Mouse (Mus musculus) fat pad, adult 2 months (tissue): ENCODE measurements around the gene Gm3317.
"Not testable (repeated sequence)": the region's sequence is repeated elsewhere in the genome, so short reads cannot be mapped to it uniquely, and the experiment has no call there.

Experiments used
- DNase-seq: peaks from one replicate; pipeline ENCODE4 v3.0.0-alpha.2; 2011; ENCODE audit warnings: low read depth, low spot score; ENCODE audit errors: extremely low read depth

Gene Gm3317

GRCm38 (mm10) chr14:5164235-5164634 lies at the start of gene Gm3317:
Gene Gm3317, plus strand, starts transcription at chr14:5164535.
- DNase-seq, result not testable (repeated sequence)

DNA sequence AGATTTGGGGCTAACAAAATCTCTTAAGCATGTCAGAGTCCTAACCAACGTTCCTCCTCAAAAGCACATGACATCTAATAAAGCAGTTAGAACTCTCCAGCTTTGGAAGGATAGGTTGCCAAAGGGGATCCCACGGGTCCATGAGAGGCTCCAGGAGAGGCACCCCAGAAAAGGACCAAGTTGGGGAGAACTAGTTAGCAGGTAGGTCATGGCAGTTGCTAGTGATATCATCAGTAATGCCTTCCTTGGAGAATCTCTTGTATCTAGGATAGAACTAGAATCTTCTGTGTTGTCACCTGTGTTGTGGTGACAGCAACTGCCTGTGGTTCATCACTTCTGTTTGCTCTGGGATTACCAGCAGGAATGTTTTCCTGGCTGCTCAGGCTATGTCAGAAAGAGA lies 33.1 kb upstream of the Gm3317 start, which contains the start of gene Gm8279:
Gm8279 (plus strand) TSS at position 301 of the 400 bp plus-strand sequence.
- not testable (repeated sequence) for DNase-seq

- not testable (repeated sequence) for DNase-seq
Measured at GRCm38 (mm10) chr14:5185493-5185892, 21.2 kb downstream of the Gm3317 start, which contains the start of gene Gm8271. Gene Gm8271, plus strand, starts transcription at chr14:5185793.
